Mouse (Mus musculus) spleen, adult 12 weeks (tissue): ENCODE data around the gene Wdr41.

ENCODE experiments used
- DNase-seq: peaks from one replicate; pipeline ENCODE4 v3.0.0; 2022; ENCODE audit warnings: low spot score

Gene Wdr41

DNA sequence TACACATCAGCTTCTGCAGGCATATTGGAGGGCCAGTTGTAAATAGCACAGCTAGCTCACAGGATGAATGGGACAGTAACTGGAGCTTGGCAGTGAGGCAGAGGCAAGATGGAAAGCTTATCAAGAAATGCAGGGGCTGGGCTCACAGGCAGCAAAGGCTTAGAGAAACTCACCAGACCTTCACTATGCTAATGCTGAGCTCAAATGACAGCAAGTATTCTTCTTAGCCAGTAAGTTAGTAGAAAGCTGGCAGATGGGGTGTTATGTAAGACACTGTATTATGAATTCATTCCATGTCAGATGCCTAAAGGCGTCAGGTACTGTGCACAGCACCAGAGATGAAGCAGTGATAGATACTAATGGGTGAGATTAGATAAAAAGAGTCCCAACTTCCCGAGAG lies 58.6 kb downstream of the Wdr41 start:
- DNase-seq, result no peak

DNA sequence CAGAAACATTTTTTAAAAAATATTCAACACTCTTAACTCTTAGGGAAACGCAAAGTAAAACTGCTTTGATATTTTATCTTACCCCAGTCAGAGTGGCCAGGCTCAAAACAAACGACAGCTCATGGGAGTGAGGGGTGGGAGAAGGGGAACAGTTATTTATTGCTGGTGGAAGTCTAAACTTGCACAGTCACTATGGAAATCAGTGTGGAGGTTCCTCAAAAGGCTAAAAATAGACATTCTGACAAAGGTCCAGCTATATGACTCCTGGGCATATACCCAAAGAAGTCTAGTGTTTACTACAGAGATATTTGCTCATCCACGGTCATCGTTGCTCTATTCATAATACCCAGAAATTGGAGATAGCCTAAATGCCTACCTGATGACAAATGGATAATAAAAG lies 62.1 kb downstream of the Wdr41 start:
- DNase-seq, result no peak

GRCm38 (mm10) chr13:95040140-95040738 lies 64.1 kb downstream of the Wdr41 start:
- no peak for DNase-seq

GRCm38 (mm10) chr13:95044108-95044507 lies 68.0 kb downstream of the Wdr41 start:
- no peak for DNase-seq

DNA sequence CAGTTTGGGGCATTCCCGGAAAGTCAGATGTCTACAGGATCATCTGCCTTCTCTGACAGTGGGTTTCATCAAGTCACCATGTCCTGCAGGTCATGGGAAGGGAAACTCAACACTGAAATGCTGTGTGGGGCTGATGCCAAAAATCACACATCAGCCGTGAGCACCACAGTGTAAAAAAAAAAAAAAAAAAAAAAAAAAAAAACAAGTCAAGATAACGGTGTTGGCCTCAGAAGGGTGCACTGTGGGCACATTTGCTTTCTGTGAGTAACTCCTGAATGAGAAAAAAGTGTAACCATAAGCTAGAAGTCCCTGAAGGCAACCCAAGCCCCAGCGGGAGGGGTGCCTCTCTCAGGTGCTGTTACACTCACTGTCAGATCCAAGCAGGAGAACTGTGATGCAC lies 74.3 kb downstream of the Wdr41 start:
- no peak for DNase-seq

GRCm38 (mm10) chr13:95052421-95052820 lies 76.3 kb downstream of the Wdr41 start:
- no peak for DNase-seq

- DNase-seq, result no peak
Observed at GRCm38 (mm10) chr13:95055742-95056388, 79.7 kb downstream of the Wdr41 start.

DNA sequence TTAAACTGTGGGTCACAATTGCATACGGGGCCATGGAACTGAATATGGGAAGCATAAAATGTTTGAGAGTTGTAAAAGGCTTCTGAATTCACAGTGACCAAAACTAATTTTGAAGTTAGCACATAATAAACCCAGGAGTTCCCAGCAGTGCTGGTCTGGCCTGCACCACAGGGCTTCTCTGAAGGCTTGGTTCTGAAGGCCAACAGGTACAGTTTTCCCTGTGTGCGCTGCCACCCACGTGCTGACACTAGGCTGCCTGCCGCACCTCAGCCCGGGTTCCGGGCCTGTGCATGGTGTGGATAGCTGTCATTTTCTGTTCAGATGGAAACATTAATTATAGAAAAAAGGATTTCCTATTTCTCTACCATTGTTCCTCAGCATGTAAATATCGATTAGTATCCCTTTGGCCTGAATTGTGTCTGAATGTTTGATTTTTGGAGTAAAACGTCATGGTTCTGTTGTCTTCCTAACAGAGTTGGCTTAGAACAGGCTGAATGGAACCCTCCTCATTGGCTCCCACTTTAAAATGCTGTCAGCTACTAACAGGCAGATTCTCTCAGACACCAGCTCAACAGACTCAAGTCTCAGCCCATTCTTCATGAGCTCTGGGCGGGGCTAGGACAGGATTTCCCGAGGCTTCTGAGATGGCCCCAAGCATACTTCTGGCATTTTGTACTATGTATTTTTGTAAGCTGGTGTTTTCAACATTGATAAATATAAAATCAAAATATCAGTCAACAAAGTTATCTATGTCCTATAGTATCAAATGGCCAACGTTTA lies 80.5 kb downstream of the Wdr41 start:
- no peak for DNase-seq

GRCm38 (mm10) chr13:95058885-95059284 lies 82.7 kb downstream of the Wdr41 start:
- DNase-seq, result no peak

- no peak for DNase-seq
Observed at GRCm38 (mm10) chr13:95063390-95064017, 87.4 kb downstream of the Wdr41 start.

- DNase-seq, result no peak
Observed at GRCm38 (mm10) chr13:95067854-95068253, 91.7 kb downstream of the Wdr41 start.

GRCm38 (mm10) chr13:95070268-95070667 lies 94.1 kb downstream of the Wdr41 start:
- DNase-seq, result no peak
